Mouse (Mus musculus) embryonic fibroblast, embryonic 13.5 days (primary cell): ENCODE measurements around the gene Tmem97.
A peak's percentile ranks its signal among the peaks of the same experiment; 100 is the strongest.

ENCODE experiments used
- CTCF ChIP-seq: IDR thresholded peaks from 2 replicates; pipeline ENCODE4 v1.5.1; 2011; ENCODE audit warnings: mild to moderate bottlenecking, control low read depth, low read length, moderate library complexity, borderline replicate concordance; ENCODE audit not compliant: insufficient read depth
- POLR2A ChIP-seq: IDR thresholded peaks from 2 replicates; pipeline ENCODE4 v1.6.1; 2011; ENCODE audit warnings: low read depth, mild to moderate bottlenecking, control low read depth, low read length, moderate library complexity

GRCm38 (mm10) chr11:78497544-78498522 lies 52.7 kb downstream of the Tmem97 start, which contains the start of gene Sarm1:
- TF ChIP-seq POLR2A (peak; percentile 67; the same call in 1 of the 2 replicates), CTCF (no peak)
